In genomic region chr11:69591899-69592637, GRCm38 (mm10) we compare ENCODE assay signal across 9 mouse cellular contexts. TPM values are rescaled to one million over a fixed set of nuclear protein-coding genes. Genes with fewer than 3 reads are reported as not detected.
DNase-seq lines count a peak whose midpoint lies in the region; ATAC-seq and TF ChIP-seq lines count a peak whose summit lies in the region.
"Had no signal": no experiment of that assay in that cellular context is flagged by ENCODE, and none has a peak within 500 bp of the region (broad histone marks: within the 10 kb centered on the region; RNA-seq: fewer than 3 reads in every experiment).

No protein-coding gene starts in this region.

- H3K9me3 ChIP-seq in forebrain, embryonic 13.5 days (replicated peaks): no peaks in the 10 kb centered on the region
- H3K9me3 ChIP-seq in forebrain, embryonic 11.5 days (ENCODE audit: control insufficient read depth, low read length): no peaks in the 10 kb centered on the region
- H3K9me3 ChIP-seq in embryonic facial prominence, embryonic 13.5 days: no peaks in the 10 kb centered on the region
- H3K9me3 ChIP-seq in heart, embryonic 11.5 days (replicated peaks; ENCODE audit: control insufficient read depth, low read length): no peaks in the 10 kb centered on the region

- DNase-seq in forebrain, embryonic 11.5 days (ENCODE audit: low spot score): no peak
- peak; percentile 79 for DNase-seq in layer of hippocampus, adult 9-11 months
- no peak for DNase-seq in kidney, postnatal 25 days
- no peak for DNase-seq in yolk sac, embryonic 10.5 days (ENCODE audit: low spot score)

- H3K79me2 ChIP-seq in myocyte (ENCODE audit: control insufficient read depth, insufficient read depth): no peaks in the 10 kb centered on the region

- H3K9ac ChIP-seq in forebrain, embryonic 13.5 days: no peak overlapping the region; the same call in 1 of the 2 replicates
- no peak overlapping the region for H3K9ac ChIP-seq in forebrain, embryonic 11.5 days (ENCODE audit: low read length)
- H3K9ac ChIP-seq in embryonic facial prominence, embryonic 13.5 days: peak overlapping the region; percentile 27; the same call in 1 of the 2 replicates
- no peak overlapping the region for H3K9ac ChIP-seq in heart, embryonic 11.5 days (ENCODE audit: low read depth, low read length)

- peaks cover 8% of the 10 kb centered on the region for H3K4me1 ChIP-seq in forebrain, embryonic 13.5 days
- H3K4me1 ChIP-seq in forebrain, embryonic 11.5 days (replicated peaks; ENCODE audit: control insufficient read depth, insufficient read depth, low read length): no peaks in the 10 kb centered on the region
- H3K4me1 ChIP-seq in embryonic facial prominence, embryonic 13.5 days: no peaks in the 10 kb centered on the region
- no peaks in the 10 kb centered on the region for H3K4me1 ChIP-seq in heart, embryonic 11.5 days (ENCODE audit: control insufficient read depth, insufficient read depth, low read length)

- H3K27me3 ChIP-seq in forebrain, embryonic 13.5 days: no peaks in the 10 kb centered on the region
- H3K27me3 ChIP-seq in forebrain, embryonic 11.5 days (ENCODE audit: control insufficient read depth, insufficient read depth, low read length): no peaks in the 10 kb centered on the region
- H3K27me3 ChIP-seq in embryonic facial prominence, embryonic 13.5 days: no peaks in the 10 kb centered on the region
- H3K27me3 ChIP-seq in myocyte (ENCODE audit: control insufficient read depth, insufficient read depth, insufficient read length): no peaks in the 10 kb centered on the region
- no peaks in the 10 kb centered on the region for H3K27me3 ChIP-seq in heart, embryonic 11.5 days (ENCODE audit: control insufficient read depth, insufficient read depth, low read length)

- no peak overlapping the region for H3ac ChIP-seq in myocyte (ENCODE audit: control insufficient read depth, insufficient read length)

- TF ChIP-seq POLR2A in myocyte (IDR thresholded peaks at IDR 0.05; ENCODE audit: insufficient read length, low read depth): no peak

- peaks cover 67% of the 10 kb centered on the region for H3K36me3 ChIP-seq in forebrain, embryonic 13.5 days (ENCODE audit: poor library complexity, severe bottlenecking)
- H3K36me3 ChIP-seq in forebrain, embryonic 11.5 days (ENCODE audit: control insufficient read depth, insufficient read depth, low read length): peaks cover 11% of the 10 kb centered on the region
- H3K36me3 ChIP-seq in embryonic facial prominence, embryonic 13.5 days: peaks cover 83% of the 10 kb centered on the region
- H3K36me3 ChIP-seq in myocyte (ENCODE audit: control insufficient read depth, insufficient read depth): peaks cover 13% of the 10 kb centered on the region
- H3K36me3 ChIP-seq in heart, embryonic 11.5 days (ENCODE audit: control insufficient read depth, insufficient read depth, low read length): peaks cover 33% of the 10 kb centered on the region

- ATAC-seq in forebrain, embryonic 13.5 days: peak; percentile 67; the same call in 1 of the 2 replicates
- no peak for ATAC-seq in forebrain, embryonic 11.5 days (replicated peaks; ENCODE audit: low FRiP score)
- ATAC-seq in embryonic facial prominence, embryonic 13.5 days (ENCODE audit: insufficient number of reproducible peaks, insufficient read depth, low FRiP score, low TSS enrichment, low read depth): no peak
- ATAC-seq in heart, embryonic 11.5 days (replicated peaks; ENCODE audit: insufficient number of reproducible peaks, low FRiP score, low TSS enrichment): no peak

- H3K4me2 ChIP-seq in forebrain, embryonic 13.5 days: no peak overlapping the region
- H3K4me2 ChIP-seq in forebrain, embryonic 11.5 days (ENCODE audit: low read depth, low read length, severe bottlenecking): no peak overlapping the region
- no peak overlapping the region for H3K4me2 ChIP-seq in embryonic facial prominence, embryonic 13.5 days
- H3K4me2 ChIP-seq in myocyte (ENCODE audit: low read depth): peak overlapping the region; percentile 24
- no peak overlapping the region for H3K4me2 ChIP-seq in heart, embryonic 11.5 days

- H3K4me3 ChIP-seq in forebrain, embryonic 13.5 days: no peak overlapping the region
- no peak overlapping the region for H3K4me3 ChIP-seq in forebrain, embryonic 11.5 days (ENCODE audit: low read depth, low read length)
- no peak overlapping the region for H3K4me3 ChIP-seq in embryonic facial prominence, embryonic 13.5 days
- H3K4me3 ChIP-seq in myocyte: no peak overlapping the region
- H3K4me3 ChIP-seq in heart, embryonic 11.5 days (ENCODE audit: low read depth, low read length): no peak overlapping the region

- H3K27ac ChIP-seq in forebrain, embryonic 13.5 days: peak overlapping the region; percentile 40
- H3K27ac ChIP-seq in forebrain, embryonic 11.5 days (ENCODE audit: low read depth, low read length): no peak overlapping the region
- no peak overlapping the region for H3K27ac ChIP-seq in embryonic facial prominence, embryonic 13.5 days
- H3K27ac ChIP-seq in heart, embryonic 11.5 days (ENCODE audit: low read depth, low read length): no peak overlapping the region

- WGBS in forebrain, embryonic 13.5 days: 57% methylated on average over 7 of the region's 7 CpGs
- WGBS in forebrain, embryonic 11.5 days: 83% methylated on average over 7 of the region's 7 CpGs
- 86% methylated on average over 7 of the region's 7 CpGs for WGBS in embryonic facial prominence, embryonic 13.5 days
- WGBS in heart, embryonic 11.5 days (ENCODE audit: insufficient replicate concordance): 76% methylated on average over 7 of the region's 7 CpGs

TF ChIP-seq in myocyte, 11 proteins besides CTCF, POLR2A, EP300 and RAD21:
- peak in 1 of 3 experiments; percentile 16 for TF ChIP-seq MYOD1 (IDR thresholded peaks at IDR 0.05; ENCODE audit: control insufficient read depth in 1 of 3, insufficient read length in 2 of 3, low read depth in 2 of 3)
- TF ChIP-seq POLR2AphosphoS2 (IDR thresholded peaks at IDR 0.05; ENCODE audit: insufficient read length, low read depth): no peak

RNA-seq across cellular contexts. Expression of gene Trp53, which starts 11.9 kb away (rescaled TPM):
- 119 and 129 TPM in 2 replicates for polyA plus RNA-seq in forebrain, embryonic 13.5 days (2015; fragmentation: Nextera tagmentation; extraction: Ambion mirVana)
- 168 and 175 TPM in 2 replicates for polyA plus RNA-seq in forebrain, embryonic 11.5 days (2014; fragmentation: Nextera tagmentation; extraction: Ambion mirVana)
- polyA plus RNA-seq in embryonic facial prominence, embryonic 13.5 days (2015; fragmentation: Nextera tagmentation; extraction: Ambion mirVana): 160 and 186 TPM in 2 replicates
- polyA plus RNA-seq in myocyte (2012; fragmentation: generic; extraction: Trizol): 119 TPM
- polyA plus RNA-seq in heart, embryonic 11.5 days (2014; fragmentation: Nextera tagmentation; extraction: Ambion mirVana): 103 and 107 TPM in 2 replicates

RNA-seq across cellular contexts. Expression of gene Wrap53, which starts 12.0 kb away (rescaled TPM):
- 32.0 and 35.1 TPM in 2 replicates for polyA plus RNA-seq in forebrain, embryonic 13.5 days (2015; fragmentation: Nextera tagmentation; extraction: Ambion mirVana)
- polyA plus RNA-seq in forebrain, embryonic 11.5 days (2014; fragmentation: Nextera tagmentation; extraction: Ambion mirVana): 39.3 and 44.1 TPM in 2 replicates
- polyA plus RNA-seq in embryonic facial prominence, embryonic 13.5 days (2015; fragmentation: Nextera tagmentation; extraction: Ambion mirVana): 26.9 TPM in 2 replicates
- 9.1 TPM for polyA plus RNA-seq in myocyte (2012; fragmentation: generic; extraction: Trizol)
- polyA plus RNA-seq in heart, embryonic 11.5 days (2014; fragmentation: Nextera tagmentation; extraction: Ambion mirVana): 20.3 and 22.9 TPM in 2 replicates

RNA-seq across cellular contexts. Expression of gene Atp1b2, which starts 13.7 kb away (rescaled TPM):
- 12.7 and 14.0 TPM in 2 replicates for polyA plus RNA-seq in forebrain, embryonic 13.5 days (2015; fragmentation: Nextera tagmentation; extraction: Ambion mirVana)
- 9.3 and 12.6 TPM in 2 replicates for polyA plus RNA-seq in forebrain, embryonic 11.5 days (2014; fragmentation: Nextera tagmentation; extraction: Ambion mirVana)
- polyA plus RNA-seq in embryonic facial prominence, embryonic 13.5 days (2015; fragmentation: Nextera tagmentation; extraction: Ambion mirVana): 7.9 and 8.3 TPM in 2 replicates
- 6.6 TPM for polyA plus RNA-seq in myocyte (2012; fragmentation: generic; extraction: Trizol)
- polyA plus RNA-seq in heart, embryonic 11.5 days (2014; fragmentation: Nextera tagmentation; extraction: Ambion mirVana): 31.0 and 36.2 TPM in 2 replicates

RNA-seq across cellular contexts. Expression of gene Shbg, which starts 25.6 kb away (rescaled TPM):
- not detected in 2 replicates for polyA plus RNA-seq in forebrain, embryonic 13.5 days (2015; fragmentation: Nextera tagmentation; extraction: Ambion mirVana)
- polyA plus RNA-seq in forebrain, embryonic 11.5 days (2014; fragmentation: Nextera tagmentation; extraction: Ambion mirVana): not detected in 2 replicates
- polyA plus RNA-seq in embryonic facial prominence, embryonic 13.5 days (2015; fragmentation: Nextera tagmentation; extraction: Ambion mirVana): 0.50 TPM in 1 of 2 replicates, not detected in the other
- polyA plus RNA-seq in myocyte (2012; fragmentation: generic; extraction: Trizol): 0.05 TPM
- 1.5 TPM in 1 of 2 replicates, not detected in the other for polyA plus RNA-seq in heart, embryonic 11.5 days (2014; fragmentation: Nextera tagmentation; extraction: Ambion mirVana)
- polyA plus RNA-seq: limb, embryonic 11.5 days had no signal

RNA-seq across cellular contexts. Expression of gene Sat2, which starts 29.8 kb away (rescaled TPM):
- 20.6 and 22.7 TPM in 2 replicates for polyA plus RNA-seq in forebrain, embryonic 13.5 days (2015; fragmentation: Nextera tagmentation; extraction: Ambion mirVana)
- polyA plus RNA-seq in forebrain, embryonic 11.5 days (2014; fragmentation: Nextera tagmentation; extraction: Ambion mirVana): 13.9 and 17.7 TPM in 2 replicates
- polyA plus RNA-seq in embryonic facial prominence, embryonic 13.5 days (2015; fragmentation: Nextera tagmentation; extraction: Ambion mirVana): 23.8 and 28.2 TPM in 2 replicates
- 3.6 TPM for polyA plus RNA-seq in myocyte (2012; fragmentation: generic; extraction: Trizol)
- polyA plus RNA-seq in heart, embryonic 11.5 days (2014; fragmentation: Nextera tagmentation; extraction: Ambion mirVana): 15.2 and 16.4 TPM in 2 replicates
